Mouse (Mus musculus) stomach, postnatal 0 days (tissue): ENCODE measurements around the gene Stxbp3.

Source experiments
- CTCF ChIP-seq: IDR thresholded peaks from 2 replicates; pipeline ENCODE4 v1.5.1; 2016; ENCODE audit warnings: antibody characterized with exemption, low read depth, mild to moderate bottlenecking, moderate library complexity
- EP300 ChIP-seq: optimal IDR thresholded peaks from 2 replicates; pipeline ENCODE3; 2016; ENCODE audit warnings: antibody characterized with exemption

- TF ChIP-seq CTCF (no peak), EP300 (no peak)
Observed at GRCm38 (mm10) chr3:108782364-108782895, 57.9 kb downstream of the Stxbp3 start.
